Mouse (Mus musculus) liver, adult 2 months (tissue): Measurements from ENCODE around the gene Osbpl9. TPM values are rescaled to one million over a fixed set of nuclear protein-coding genes. Genes with fewer than 3 reads are reported as not detected.

Experiments used
- DNase-seq: peaks from one replicate; pipeline ENCODE4 v3.0.0-alpha.2; 2011; ENCODE audit warnings: low read depth, low spot score; ENCODE audit errors: extremely low read depth
- H3K27ac ChIP-seq: fragments of 200-500 bp; replicated peaks from 2 replicates; pipeline ENCODE4 v1.5.1; 2012; ENCODE audit warnings: low read depth, mild to moderate bottlenecking, control low read depth, inconsistent platforms, low read length; ENCODE audit not compliant: insufficient read depth
- H3K27me3 ChIP-seq: fragments of 200-500 bp; 2 replicates; pipeline ENCODE4 v1.6.1; 2012; ENCODE audit warnings: mild to moderate bottlenecking, moderate library complexity, low read length, inconsistent platforms; ENCODE audit not compliant: control insufficient read depth, insufficient read depth
- H3K36me3 ChIP-seq: fragments of 200-500 bp; 2 replicates; pipeline ENCODE4 v1.6.1; 2012; ENCODE audit warnings: low read length, inconsistent platforms; ENCODE audit not compliant: control insufficient read depth, insufficient read depth
- H3K4me1 ChIP-seq: fragments of 200-500 bp; 2 replicates; pipeline ENCODE4 v1.6.1; 2011; ENCODE audit warnings: low read length; ENCODE audit not compliant: control insufficient read depth, insufficient read depth
- H3K4me3 ChIP-seq: fragments of 200-500 bp; 2 replicates; pipeline ENCODE4 v1.5.1; 2011; ENCODE audit warnings: low read depth, mild to moderate bottlenecking, control low read depth, low read length, moderate library complexity; ENCODE audit not compliant: insufficient read depth
- H3K79me2 ChIP-seq: fragments of 200-500 bp; 2 replicates; pipeline ENCODE4 v1.6.1; 2012; ENCODE audit warnings: inconsistent platforms, mild to moderate bottlenecking, low read length, moderate library complexity; ENCODE audit not compliant: control insufficient read depth, insufficient read depth
- H3K9ac ChIP-seq: fragments of 200-500 bp; 2 replicates; pipeline ENCODE4 v1.6.1; 2012; ENCODE audit warnings: low read depth, mild to moderate bottlenecking, control low read depth, inconsistent platforms, low read length
- CTCF ChIP-seq: fragments of 200-500 bp; IDR thresholded peaks from 2 replicates; pipeline ENCODE4 v1.5.1; 2011; ENCODE audit warnings: low read depth, low read length, control low read depth
- POLR2A ChIP-seq: fragments of 200-500 bp; IDR thresholded peaks from 2 replicates; pipeline ENCODE4 v1.6.1; 2011; ENCODE audit warnings: low read length, control low read depth; ENCODE audit not compliant: insufficient read depth; ENCODE audit errors: extremely low read depth
- WGBS: fragments of 180-500 bp; shearing (Covaris S2); methylation state at CpG from one replicate; pipeline ENCODE4 v1.1.7; 2018; 5-methylcytosine and 5-hydroxymethylcytosine counted together
- polyA plus RNA-seq: library from polyadenylated mRNA; depleted of rRNA; stranded (reverse); fragments of >200 nt; gene quantifications from 2 replicates; pipeline ENCODE4 v1.2.3, GENCODE M21; 2012; rRNA removed
- total RNA-seq: library from RNA; depleted of rRNA; stranded (reverse); fragments of >200 nt; gene quantifications from 2 replicates; pipeline ENCODE4 v1.2.3, GENCODE M21; 2014; rRNA removed

The Osbpl9 gene
- total RNA-seq (116 and 128 TPM in 2 replicates), polyA plus RNA-seq (116 and 125 TPM in 2 replicates)

- DNase-seq: peak; percentile 75
- H3K27me3 ChIP-seq: no peaks in the 10 kb centered on the region
- H3K27ac ChIP-seq: peak within 1 kb of the TSS; percentile 20; the same call in 1 of the 2 replicates
- peaks cover 3% of the 10 kb centered on the region; the same call in 1 of the 2 replicates for H3K4me1 ChIP-seq
- H3K79me2 ChIP-seq: peaks cover 3% of the 10 kb centered on the region; the same call in 1 of the 2 replicates
- TF ChIP-seq POLR2A (0 out of 2 replicates have a peak, but pooled peaks have one; percentile 8), CTCF (no peak)
- peak within 1 kb of the TSS; percentile 80 for H3K4me3 ChIP-seq
- no peaks in the 10 kb centered on the region for H3K36me3 ChIP-seq
- peak within 1 kb of the TSS; percentile 83 for H3K9ac ChIP-seq
- under 1% methylated on average over 59 of the region's 59 CpGs for WGBS
Measured at GRCm38 (mm10) chr4:109201582-109202424, at the start of gene Osbpl9. Gene Osbpl9, minus strand, starts transcription at chr4:109202272.

GRCm38 (mm10) chr4:109251605-109252004 is 49.5 kb upstream of the Osbpl9 start:
- H3K27me3 ChIP-seq: no peaks in the 10 kb centered on the region
- TF ChIP-seq POLR2A: no peak
- peak; percentile 75 for TF ChIP-seq CTCF
- DNase-seq: no peak
- no peak overlapping the region for H3K27ac ChIP-seq
- no peak overlapping the region for H3K4me3 ChIP-seq
- H3K36me3 ChIP-seq: no peaks in the 10 kb centered on the region
- WGBS: 37% methylated on average over 3 of the region's 3 CpGs
- H3K4me1 ChIP-seq: no peaks in the 10 kb centered on the region
- H3K9ac ChIP-seq: no peak overlapping the region
- H3K79me2 ChIP-seq: no peaks in the 10 kb centered on the region

- WGBS: 78% methylated on average over 6 of the region's 6 CpGs
- no peaks in the 10 kb centered on the region for H3K36me3 ChIP-seq
Measured at GRCm38 (mm10) chr4:109245016-109245620, 43.0 kb upstream of the Osbpl9 start.

GRCm38 (mm10) chr4:109244506-109244905 is 42.4 kb upstream of the Osbpl9 start:
- 78% methylated on average over 7 of the region's 7 CpGs for WGBS
- Histone ChIP-seq H3K4me1 (no peaks in the 10 kb centered on the region), H3K9ac (no peak overlapping the region), H3K79me2 (no peaks in the 10 kb centered on the region), H3K36me3 (no peaks in the 10 kb centered on the region), H3K27ac (no peak overlapping the region), H3K4me3 (no peak overlapping the region), H3K27me3 (no peaks in the 10 kb centered on the region)
- no peak for TF ChIP-seq POLR2A
- no peak for TF ChIP-seq CTCF
- no peak for DNase-seq

More at GRCm38 (mm10) chr4:109245016-109245620, 43.0 kb upstream of the Osbpl9 start:
- no peaks in the 10 kb centered on the region for H3K4me1 ChIP-seq
- H3K4me3 ChIP-seq: no peak overlapping the region
- no peaks in the 10 kb centered on the region for H3K79me2 ChIP-seq
- TF ChIP-seq POLR2A (no peak), CTCF (no peak)
- no peak for DNase-seq
- H3K9ac ChIP-seq: no peak overlapping the region
- no peaks in the 10 kb centered on the region for H3K27me3 ChIP-seq
- H3K27ac ChIP-seq: no peak overlapping the region

- Histone ChIP-seq H3K9ac (no peak overlapping the region), H3K36me3 (no peaks in the 10 kb centered on the region), H3K79me2 (no peaks in the 10 kb centered on the region), H3K27ac (no peak overlapping the region), H3K4me1 (no peaks in the 10 kb centered on the region), H3K27me3 (no peaks in the 10 kb centered on the region), H3K4me3 (no peak overlapping the region)
- DNase-seq: no peak
- 82% methylated on average over 4 of the region's 4 CpGs for WGBS
- TF ChIP-seq CTCF: no peak
- no peak for TF ChIP-seq POLR2A
Measured at GRCm38 (mm10) chr4:109241934-109242333, 39.9 kb upstream of the Osbpl9 start.
